Mouse (Mus musculus) embryonic facial prominence, embryonic 12.5 days (tissue): ENCODE measurements at regions not wholly inside any gene's neighbourhood (a gene's known extent, or its start where the extent isn't known, plus 50 kb on each side); places are given as distances from the start of the nearest gene placed in this dataset.

Experiments
- ATAC-seq: fragments of 200-750 bp; cut with Nextera tagmentation; 2 replicates; pipeline ENCODE4 v1.8.0; 2017; ENCODE audit not compliant: insufficient number of reproducible peaks, insufficient read depth, low FRiP score, low TSS enrichment
- H3K27ac ChIP-seq: fragments of 300-500 bp; sonication (generic); 2 replicates; pipeline ENCODE4 v1.5.1; 2016; ENCODE audit warnings: mild to moderate bottlenecking
- H3K27me3 ChIP-seq: fragments of 300-500 bp; sonication (generic); 2 replicates; pipeline ENCODE4 v1.6.1; 2016; ENCODE audit warnings: mild to moderate bottlenecking, moderate library complexity
- H3K36me3 ChIP-seq: fragments of 300-500 bp; sonication (generic); 2 replicates; pipeline ENCODE4 v1.6.1; 2016; ENCODE audit warnings: mild to moderate bottlenecking
- H3K4me1 ChIP-seq: fragments of 300-500 bp; sonication (generic); 2 replicates; pipeline ENCODE4 v1.6.1; 2016
- H3K4me2 ChIP-seq: fragments of 300-500 bp; sonication (generic); replicated peaks from 2 replicates; pipeline ENCODE4 v1.6.1; 2016; ENCODE audit warnings: mild to moderate bottlenecking, moderate library complexity
- H3K4me3 ChIP-seq: fragments of 300-500 bp; sonication (generic); 2 replicates; pipeline ENCODE4 v1.5.1; 2016; ENCODE audit warnings: mild to moderate bottlenecking
- H3K9ac ChIP-seq: fragments of 300-500 bp; sonication (generic); 2 replicates; pipeline ENCODE4 v1.6.1; 2016; ENCODE audit warnings: mild to moderate bottlenecking, moderate library complexity
- H3K9me3 ChIP-seq: fragments of 300-500 bp; sonication (generic); 2 replicates; pipeline ENCODE4 v1.6.1; 2016; ENCODE audit warnings: mild to moderate bottlenecking, moderate library complexity
- WGBS: fragments of 180-500 bp; shearing (Covaris S2); methylation state at CpG from one replicate; pipeline ENCODE4 v1.1.7; 2016; 5-methylcytosine and 5-hydroxymethylcytosine counted together

DNA sequence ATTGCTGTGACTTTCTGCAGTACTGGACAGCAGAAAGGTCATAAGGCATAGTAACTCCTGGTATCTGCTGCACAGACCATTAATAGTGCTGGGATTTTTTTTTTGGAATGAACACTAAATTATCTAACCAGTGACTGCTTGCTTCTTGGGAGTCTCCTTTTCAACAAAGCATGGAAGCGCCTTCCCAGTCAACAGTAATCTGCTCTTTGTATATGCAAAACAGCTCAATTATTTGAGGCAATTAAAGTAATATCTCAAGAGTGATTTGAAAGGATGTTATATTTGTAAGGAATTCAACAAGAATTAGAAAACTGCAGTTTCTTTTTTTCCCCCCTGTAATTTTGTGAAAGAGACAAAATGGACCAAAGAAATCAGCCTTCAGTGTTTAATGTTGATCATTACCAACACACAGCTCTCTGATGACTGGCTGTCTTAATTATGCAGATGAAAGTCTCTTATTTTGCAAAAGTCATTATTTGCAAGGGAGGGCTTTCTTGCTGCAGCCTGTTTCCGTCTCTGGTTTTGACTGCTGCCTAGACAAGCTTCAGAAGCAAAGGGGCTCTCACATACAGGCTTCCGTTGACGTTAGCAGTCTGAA lies 260.3 kb upstream of the Arpp21 start:
- no peak overlapping the region for H3K4me3 ChIP-seq
- no peaks in the 10 kb centered on the region for H3K36me3 ChIP-seq
- WGBS, result 78% methylated on average over 4 of the region's 4 CpGs
- no peaks in the 10 kb centered on the region for H3K9me3 ChIP-seq
- ATAC-seq, result no peak
- no peak overlapping the region for H3K27ac ChIP-seq
- no peak overlapping the region for H3K4me2 ChIP-seq
- H3K4me1 ChIP-seq, result no peaks in the 10 kb centered on the region
- no peak overlapping the region for H3K9ac ChIP-seq
- H3K27me3 ChIP-seq, result no peaks in the 10 kb centered on the region

DNA sequence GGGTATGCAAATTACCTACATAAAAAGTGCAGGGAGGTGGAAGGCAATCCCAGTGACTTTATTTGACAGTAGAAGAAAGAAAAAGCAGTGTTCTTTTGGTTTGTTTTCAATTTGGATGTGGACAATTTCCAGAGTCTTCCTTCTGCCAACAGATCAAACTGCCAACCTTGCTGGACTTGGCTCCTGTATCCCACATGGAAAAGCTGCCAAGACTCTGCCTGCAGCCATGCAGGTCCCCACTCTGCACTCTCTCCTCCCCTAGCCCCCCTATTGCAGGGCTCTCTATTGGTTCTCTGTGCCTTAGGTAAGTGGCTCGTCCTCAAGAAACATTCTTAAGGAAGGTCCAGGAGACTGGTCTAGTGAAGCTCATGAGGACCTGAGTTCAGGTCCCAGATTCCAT lies 255.2 kb upstream of the Arpp21 start:
- WGBS, result 73% methylated on average over 1 of the region's 1 CpGs
- ATAC-seq, result no peak

DNA sequence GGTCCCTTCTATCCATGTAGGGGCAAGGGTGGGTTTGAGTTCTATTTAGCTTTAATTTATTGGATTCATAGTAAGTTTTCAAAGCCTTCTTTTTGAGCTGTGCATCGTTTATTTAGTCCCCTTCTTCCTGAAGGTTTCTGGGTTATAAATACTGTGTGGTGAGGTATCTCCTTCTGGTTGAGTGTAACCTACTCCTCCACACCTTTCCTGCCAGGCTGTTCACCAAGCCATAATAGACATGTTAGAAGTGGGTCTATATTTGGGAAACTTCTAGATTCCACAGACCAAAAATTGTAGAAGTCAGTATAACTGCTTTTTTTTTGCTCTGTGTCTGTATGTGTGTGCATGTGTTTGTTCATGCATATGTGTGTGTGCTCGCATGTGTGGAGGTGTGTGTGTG lies 240.9 kb upstream of the Arpp21 start:
- no peaks in the 10 kb centered on the region for H3K36me3 ChIP-seq
- no peaks in the 10 kb centered on the region for H3K4me1 ChIP-seq
- H3K4me2 ChIP-seq, result no peak overlapping the region
- no peak overlapping the region for H3K27ac ChIP-seq
- no peaks in the 10 kb centered on the region for H3K9me3 ChIP-seq
- no peak overlapping the region for H3K9ac ChIP-seq
- no peak for ATAC-seq
- H3K4me3 ChIP-seq, result no peak overlapping the region
- 80% methylated on average over 2 of the region's 2 CpGs for WGBS
- no peaks in the 10 kb centered on the region for H3K27me3 ChIP-seq

More for the DNA sequence above, 255.2 kb upstream of the Arpp21 start:
- no peaks in the 10 kb centered on the region for H3K9me3 ChIP-seq
- H3K9ac ChIP-seq, result no peak overlapping the region
- H3K4me1 ChIP-seq, result no peaks in the 10 kb centered on the region
- H3K27ac ChIP-seq, result no peak overlapping the region
- no peak overlapping the region for H3K4me3 ChIP-seq
- no peaks in the 10 kb centered on the region for H3K36me3 ChIP-seq
- H3K27me3 ChIP-seq, result no peaks in the 10 kb centered on the region
- no peak overlapping the region for H3K4me2 ChIP-seq

DNA sequence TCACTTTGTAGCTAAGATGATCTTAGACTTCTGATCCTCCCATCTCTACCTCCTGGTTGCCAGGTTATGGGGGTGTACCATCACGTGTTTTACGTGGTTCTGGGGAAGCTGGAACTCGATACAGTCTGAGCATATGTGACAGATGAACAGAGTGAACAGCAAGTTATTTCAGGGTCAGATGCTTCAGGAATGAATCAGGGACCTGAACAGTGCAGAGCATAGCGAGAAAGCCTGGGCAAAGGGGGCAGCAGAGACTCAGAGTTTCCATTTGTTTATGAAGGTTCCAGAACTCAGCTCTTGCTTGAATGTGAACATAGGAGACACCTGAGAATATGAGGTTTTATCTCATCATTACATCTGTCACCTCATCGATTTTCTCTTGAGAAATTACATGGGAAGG lies 221.9 kb upstream of the Arpp21 start:
- 77% methylated on average over 5 of the region's 5 CpGs for WGBS
- Histone ChIP-seq H3K4me3 (no peak overlapping the region), H3K27me3 (no peaks in the 10 kb centered on the region), H3K4me1 (no peaks in the 10 kb centered on the region), H3K36me3 (no peaks in the 10 kb centered on the region), H3K9ac (no peak overlapping the region), H3K4me2 (no peak overlapping the region), H3K27ac (no peak overlapping the region), H3K9me3 (no peaks in the 10 kb centered on the region)
- ATAC-seq, result no peak

DNA sequence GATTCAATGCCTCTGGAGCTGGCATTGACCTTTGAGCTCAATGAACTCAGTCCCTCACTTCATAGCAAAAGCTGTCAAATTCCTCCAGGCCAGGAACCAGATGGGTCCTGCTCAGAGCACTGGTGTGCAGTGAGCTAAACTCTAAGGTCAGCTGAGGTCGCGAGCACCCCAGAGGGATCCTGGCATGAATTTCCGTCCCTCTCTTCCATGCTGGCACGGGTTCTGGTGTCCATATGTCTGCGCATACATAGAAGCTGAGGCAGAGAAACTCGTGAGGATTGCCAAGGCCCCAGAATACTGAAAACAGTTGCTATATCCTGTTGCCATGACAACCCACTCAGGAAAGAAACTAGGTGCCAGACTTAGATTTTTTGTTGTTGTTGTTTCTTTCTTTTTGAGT lies 219.0 kb upstream of the Arpp21 start:
- no peak overlapping the region for H3K27ac ChIP-seq
- 37% methylated on average over 6 of the region's 6 CpGs for WGBS
- H3K4me2 ChIP-seq, result no peak overlapping the region
- H3K4me3 ChIP-seq, result no peak overlapping the region
- H3K27me3 ChIP-seq, result no peaks in the 10 kb centered on the region
- ATAC-seq, result no peak
- H3K36me3 ChIP-seq, result no peaks in the 10 kb centered on the region
- no peaks in the 10 kb centered on the region for H3K4me1 ChIP-seq
- no peaks in the 10 kb centered on the region for H3K9me3 ChIP-seq
- H3K9ac ChIP-seq, result no peak overlapping the region

DNA sequence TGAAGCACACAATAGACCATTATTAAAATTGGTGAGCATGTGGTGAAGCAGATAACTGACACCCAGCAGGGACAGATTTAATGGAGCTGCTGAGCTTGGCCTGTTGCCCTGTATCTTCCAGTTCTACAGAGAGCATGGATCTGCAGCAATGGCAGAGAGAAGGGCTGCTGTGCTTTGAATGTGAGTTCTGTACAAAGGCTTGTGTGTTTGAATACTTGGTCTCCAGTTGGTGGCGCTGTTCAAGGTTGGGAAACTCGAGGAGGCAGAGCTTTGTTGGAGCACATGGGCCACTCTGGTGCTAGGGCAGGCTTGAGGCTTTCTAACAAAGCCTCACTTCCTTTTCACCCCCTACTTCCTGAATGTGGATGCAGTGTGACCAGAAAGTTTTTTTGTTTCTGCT lies 211.8 kb upstream of the Arpp21 start:
- no peaks in the 10 kb centered on the region for H3K27me3 ChIP-seq
- no peak overlapping the region for H3K4me3 ChIP-seq
- H3K4me1 ChIP-seq, result no peaks in the 10 kb centered on the region
- no peaks in the 10 kb centered on the region for H3K9me3 ChIP-seq
- no peak for ATAC-seq
- H3K27ac ChIP-seq, result no peak overlapping the region
- 14% methylated on average over 2 of the region's 2 CpGs for WGBS
- no peak overlapping the region for H3K9ac ChIP-seq
- no peaks in the 10 kb centered on the region for H3K36me3 ChIP-seq
- H3K4me2 ChIP-seq, result no peak overlapping the region

DNA sequence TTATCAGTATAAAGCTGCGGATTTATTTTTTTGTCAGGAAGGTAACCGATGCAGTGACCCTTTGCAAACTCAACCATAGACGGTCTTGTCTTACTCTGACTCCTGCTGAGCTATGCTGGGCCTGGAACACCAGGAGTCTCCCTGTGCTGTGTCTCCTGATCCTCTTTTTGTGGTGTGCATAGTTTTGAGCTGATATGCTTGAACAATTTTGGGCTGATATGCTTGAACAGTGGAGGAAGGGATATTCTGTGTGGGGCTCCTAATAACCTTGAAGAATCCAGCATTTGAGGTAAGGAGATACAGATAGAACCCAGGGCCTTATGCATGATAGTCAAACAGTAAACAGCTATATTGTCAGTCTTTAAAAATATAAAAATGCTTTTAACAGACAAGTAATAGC lies 211.2 kb upstream of the Arpp21 start:
- H3K27ac ChIP-seq, result no peak overlapping the region
- H3K9ac ChIP-seq, result no peak overlapping the region
- H3K27me3 ChIP-seq, result no peaks in the 10 kb centered on the region
- no peak for ATAC-seq
- H3K4me2 ChIP-seq, result no peak overlapping the region
- 73% methylated on average over 3 of the region's 3 CpGs for WGBS
- no peaks in the 10 kb centered on the region for H3K4me1 ChIP-seq
- no peaks in the 10 kb centered on the region for H3K9me3 ChIP-seq
- H3K36me3 ChIP-seq, result no peaks in the 10 kb centered on the region
- no peak overlapping the region for H3K4me3 ChIP-seq

DNA sequence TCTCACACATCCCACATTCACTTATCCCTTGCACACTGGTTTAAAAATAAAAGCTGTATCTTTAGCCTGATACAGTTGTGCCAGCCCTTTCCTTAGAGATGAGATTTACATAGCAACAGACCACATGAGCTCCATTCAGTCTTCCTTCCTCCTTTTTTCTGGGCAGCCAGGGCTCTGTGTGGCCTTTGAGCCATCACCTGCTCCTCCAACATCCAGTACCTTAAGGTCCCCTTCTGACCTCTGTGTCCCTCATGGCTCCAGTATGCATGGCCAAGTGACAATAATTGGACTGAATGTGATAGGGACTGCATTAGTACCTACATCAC lies 210.3 kb upstream of the Arpp21 start:
- ATAC-seq, result no peak
- Histone ChIP-seq H3K27ac (no peak overlapping the region), H3K36me3 (no peaks in the 10 kb centered on the region), H3K4me1 (no peaks in the 10 kb centered on the region), H3K9me3 (no peaks in the 10 kb centered on the region), H3K4me3 (no peak overlapping the region), H3K27me3 (no peaks in the 10 kb centered on the region), H3K4me2 (no peak overlapping the region), H3K9ac (no peak overlapping the region)

DNA sequence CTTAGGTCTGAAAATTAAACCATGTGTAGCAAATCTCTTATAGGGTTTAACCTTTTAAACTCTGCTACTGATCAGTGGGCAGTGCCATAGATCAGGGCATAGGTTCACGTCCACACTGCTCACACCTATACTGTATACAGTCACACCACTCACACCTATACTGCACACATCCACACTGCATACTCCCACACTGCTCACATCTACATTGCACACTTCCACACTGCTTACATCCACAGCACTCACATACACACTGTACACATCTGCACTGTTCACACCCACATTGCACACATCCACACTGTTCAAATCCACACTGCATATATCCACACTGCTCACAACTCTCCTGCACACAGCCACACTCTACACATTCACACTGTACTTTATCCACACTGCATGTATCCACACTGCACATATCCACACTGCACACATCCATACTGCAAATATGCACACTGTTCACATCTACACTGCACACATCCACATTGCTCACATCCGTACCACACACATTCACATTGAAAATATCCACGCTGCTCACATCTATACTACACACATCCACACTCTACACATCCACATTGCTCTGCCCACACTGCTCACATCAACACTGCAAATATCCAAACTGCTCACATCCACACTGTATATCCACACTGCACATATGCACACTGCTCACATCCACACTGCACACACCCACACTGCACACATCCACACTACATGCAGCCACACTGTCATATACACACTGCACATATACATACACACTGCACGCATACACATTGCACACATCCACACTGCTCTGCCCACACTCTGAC lies 209.7 kb upstream of the Arpp21 start:
- H3K27me3 ChIP-seq, result no peaks in the 10 kb centered on the region
- no peak overlapping the region for H3K27ac ChIP-seq
- H3K4me3 ChIP-seq, result no peak overlapping the region
- H3K4me2 ChIP-seq, result no peak overlapping the region
- no peak overlapping the region for H3K9ac ChIP-seq
- H3K36me3 ChIP-seq, result no peaks in the 10 kb centered on the region
- no peaks in the 10 kb centered on the region for H3K4me1 ChIP-seq
- ATAC-seq, result peak; percentile 52; the same call in 1 of the 2 replicates
- 92% methylated on average over 4 of the region's 4 CpGs for WGBS
- H3K9me3 ChIP-seq, result no peaks in the 10 kb centered on the region

DNA sequence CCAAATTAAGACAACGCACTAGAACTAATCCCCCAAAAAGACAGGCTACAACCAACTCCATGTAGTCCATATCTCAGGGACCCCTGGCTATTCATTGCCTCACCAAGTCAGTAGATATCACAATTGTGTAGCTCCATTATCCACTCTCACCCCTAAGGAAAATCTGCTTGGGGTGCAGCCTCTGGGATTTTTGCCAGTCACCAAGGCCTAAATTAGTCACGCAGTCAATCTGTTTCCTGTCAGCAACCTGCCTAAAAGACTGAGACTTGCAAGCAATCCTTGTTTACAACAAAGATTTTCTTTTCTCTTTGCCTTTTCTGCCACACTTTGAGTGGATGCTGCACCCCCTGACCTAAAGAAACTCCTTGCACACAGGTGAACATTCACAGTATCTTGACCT lies 208.5 kb upstream of the Arpp21 start:
- H3K4me3 ChIP-seq, result no peak overlapping the region
- ATAC-seq, result no peak
- WGBS, result 78% methylated on average over 2 of the region's 2 CpGs

DNA sequence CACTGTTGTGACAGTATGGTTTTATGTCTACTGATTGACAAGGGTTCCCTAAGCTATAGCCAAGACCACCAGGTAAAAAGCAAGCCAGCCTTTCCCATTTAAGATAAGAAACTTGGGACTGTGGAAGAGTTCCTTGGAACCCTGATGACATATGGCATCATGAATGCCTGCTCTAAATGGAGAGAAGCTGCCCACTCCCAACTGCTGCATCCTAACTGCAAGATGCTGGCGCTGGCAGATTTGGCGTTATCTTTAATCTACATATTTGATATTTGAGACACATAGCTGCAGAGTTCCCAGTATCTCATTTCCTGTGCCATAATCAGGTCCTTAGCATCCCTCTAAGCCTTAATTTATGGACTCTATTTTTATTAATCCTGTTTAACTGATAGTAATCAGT lies 200.4 kb upstream of the Arpp21 start:
- Histone ChIP-seq H3K4me2 (no peak overlapping the region), H3K4me1 (no peaks in the 10 kb centered on the region), H3K4me3 (no peak overlapping the region), H3K9me3 (no peaks in the 10 kb centered on the region), H3K9ac (no peak overlapping the region), H3K27ac (no peak overlapping the region), H3K36me3 (no peaks in the 10 kb centered on the region), H3K27me3 (no peaks in the 10 kb centered on the region)
- ATAC-seq, result no peak
- WGBS, result 79% methylated on average over 2 of the region's 2 CpGs

More for the DNA sequence above, 208.5 kb upstream of the Arpp21 start:
- Histone ChIP-seq H3K27ac (no peak overlapping the region), H3K4me2 (no peak overlapping the region), H3K9me3 (no peaks in the 10 kb centered on the region), H3K4me1 (no peaks in the 10 kb centered on the region), H3K27me3 (no peaks in the 10 kb centered on the region), H3K36me3 (no peaks in the 10 kb centered on the region), H3K9ac (no peak overlapping the region)

DNA sequence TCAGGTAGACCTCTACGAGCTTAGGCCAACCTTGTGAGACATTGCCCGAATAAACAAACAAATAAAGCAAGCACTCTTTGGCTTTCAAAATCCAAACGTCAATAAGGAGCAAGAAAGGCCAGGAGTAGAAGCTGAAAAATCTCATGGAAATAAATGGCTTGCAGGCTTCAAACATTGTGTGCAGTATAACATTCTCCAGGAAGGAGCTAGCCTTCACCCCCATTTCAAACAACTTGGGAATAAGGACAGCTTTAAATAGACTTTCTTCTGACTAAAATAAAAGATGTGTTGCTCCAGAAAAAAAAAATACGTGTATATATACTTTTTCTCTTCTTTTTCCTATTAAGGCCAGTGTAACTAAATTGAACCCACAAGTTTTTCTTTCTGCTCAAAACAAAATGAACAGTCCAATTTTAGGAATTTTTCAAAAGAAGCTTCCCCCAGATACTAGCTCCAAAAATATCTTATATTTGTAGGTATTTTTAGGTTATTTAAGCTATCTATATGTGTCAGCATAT lies 196.2 kb upstream of the Arpp21 start:
- no peak for ATAC-seq
- no peak overlapping the region for H3K9ac ChIP-seq
- H3K27me3 ChIP-seq, result no peaks in the 10 kb centered on the region
- WGBS, result 78% methylated on average over 4 of the region's 4 CpGs
- H3K27ac ChIP-seq, result no peak overlapping the region
- H3K4me1 ChIP-seq, result no peaks in the 10 kb centered on the region
- H3K4me2 ChIP-seq, result no peak overlapping the region
- H3K4me3 ChIP-seq, result no peak overlapping the region
- no peaks in the 10 kb centered on the region for H3K9me3 ChIP-seq
- H3K36me3 ChIP-seq, result no peaks in the 10 kb centered on the region
